Mouse (Mus musculus) common myeloid progenitor, adult 5-6 weeks (primary cell): ENCODE results near the gene Hpca. TPM values are rescaled to one million over a fixed set of nuclear protein-coding genes. Genes with fewer than 3 reads are reported as not detected.

Source experiments
- ATAC-seq: replicated peaks from 2 replicates; pipeline ENCODE4 v1.8.0; 2016; ENCODE audit warnings: low read depth, mild to moderate bottlenecking, moderate TSS enrichment, inconsistent platforms; ENCODE audit not compliant: poor library complexity, severe bottlenecking
- total RNA-seq: library from RNA; stranded (forward); fragments of 200-1000, 187-1606 nt; gene quantifications from 2 replicates; pipeline ENCODE4 v1.2.3, GENCODE M21; 2017

Hpca gene
- total RNA-seq, 1 experiment from 2014 or later: 0.41 TPM

GRCm38 (mm10) chr4:129112231-129112630 is 9.6 kb downstream of the Hpca start:
- no peak for ATAC-seq

- ATAC-seq: no peak
These were observed 10.5 kb downstream of the Hpca start for GRCm38 (mm10) chr4:129111350-129111749.

- no peak for ATAC-seq
These were observed 11.0 kb downstream of the Hpca start for GRCm38 (mm10) chr4:129110804-129111203.

GRCm38 (mm10) chr4:129108624-129109023 is 13.2 kb downstream of the Hpca start:
- ATAC-seq: no peak

- no peak for ATAC-seq
These were observed 14.4 kb downstream of the Hpca start for GRCm38 (mm10) chr4:129107348-129107899.

- no peak for ATAC-seq
These were observed 15.8 kb downstream of the Hpca start for GRCm38 (mm10) chr4:129106073-129106472.

GRCm38 (mm10) chr4:129105356-129105755 is 16.5 kb downstream of the Hpca start, which contains the start of gene Tmem54:
Gene Tmem54 (plus strand): TSS chr4:129105548.
- ATAC-seq: no peak; the same call in 1 of the 2 replicates

GRCm38 (mm10) chr4:129102133-129102829 is 19.6 kb downstream of the Hpca start:
- no peak for ATAC-seq

- ATAC-seq: no peak
These were observed 24.8 kb downstream of the Hpca start for GRCm38 (mm10) chr4:129097006-129097405.

- ATAC-seq: no peak
These were observed 26.6 kb downstream of the Hpca start for GRCm38 (mm10) chr4:129095276-129095675.

- ATAC-seq: no peak
These were observed 34.0 kb downstream of the Hpca start for GRCm38 (mm10) chr4:129087850-129088249.

GRCm38 (mm10) chr4:129086078-129086477 is 35.8 kb downstream of the Hpca start:
- ATAC-seq: peak; percentile 68

- no peak for ATAC-seq
These were observed 36.9 kb downstream of the Hpca start for GRCm38 (mm10) chr4:129084896-129085295.

GRCm38 (mm10) chr4:129082379-129083115 is 39.3 kb downstream of the Hpca start:
- ATAC-seq: peak; percentile 91

GRCm38 (mm10) chr4:129081939-129082338 is 39.9 kb downstream of the Hpca start:
- ATAC-seq: no peak

GRCm38 (mm10) chr4:129081512-129081911 is 40.3 kb downstream of the Hpca start:
- ATAC-seq: 0 out of 2 replicates have a peak, but pooled peaks have one; percentile 12

- ATAC-seq: no peak
These were observed 40.8 kb downstream of the Hpca start for GRCm38 (mm10) chr4:129081041-129081440.

GRCm38 (mm10) chr4:129079126-129079525 is 42.7 kb downstream of the Hpca start:
- ATAC-seq: no peak

GRCm38 (mm10) chr4:129068848-129069247 is 53.0 kb downstream of the Hpca start:
- no peak for ATAC-seq

- ATAC-seq: no peak
These were observed 54.0 kb downstream of the Hpca start for GRCm38 (mm10) chr4:129067638-129068415.
